Mouse (Mus musculus) CH12.LX (cell line): ENCODE results near the gene Neurl1b. TPM values are rescaled to one million over a fixed set of nuclear protein-coding genes. Genes with fewer than 3 reads are reported as not detected.

Experiments used
- DNase-seq: peaks from one replicate; pipeline ENCODE4 v3.0.0-alpha.2; 2013; ENCODE audit errors: extremely low read depth
- H3K27ac ChIP-seq: 2 replicates; pipeline ENCODE4 v1.5.1; 2012; ENCODE audit warnings: low read depth, mild to moderate bottlenecking, control low read depth, moderate library complexity; ENCODE audit not compliant: insufficient read depth
- H3K27me3 ChIP-seq: replicated peaks from 2 replicates; pipeline ENCODE3; 2012; ENCODE audit warnings: inconsistent platforms
- H3K36me3 ChIP-seq, 2 experiments: replicated peaks in 1 of 2; 2 replicates each; pipeline versions ENCODE3 to v1.6.1; 2012; ENCODE audit warnings: inconsistent platforms in 1 of 2, low read length in 1 of 2, mild to moderate bottlenecking in 1 of 2, mixed read lengths in 1 of 2, moderate library complexity in 1 of 2; ENCODE audit not compliant: control insufficient read depth in 1 of 2, insufficient read depth in 1 of 2
- H3K4me1 ChIP-seq, 2 experiments: 2 replicates each; pipeline ENCODE4 v1.6.1; 2012; ENCODE audit warnings: inconsistent platforms in 1 of 2, moderate library complexity in 1 of 2; ENCODE audit not compliant: insufficient read depth in 2 of 2, control insufficient read depth in 1 of 2
- H3K4me2 ChIP-seq: 2 replicates; pipeline ENCODE4 v1.6.1; 2012; ENCODE audit warnings: low read depth, mild to moderate bottlenecking, control low read depth; ENCODE audit not compliant: poor library complexity, insufficient read depth, severe bottlenecking
- H3K4me3 ChIP-seq, 3 experiments: fragments of 150-350 bp in 1 of 3; sonication (generic) in 1 of 3; replicated peaks in 1 of 3; 2 replicates each; pipeline versions ENCODE3 to v1.5.1; 2011 to 2012; ENCODE audit warnings: low read depth in 2 of 3, low read length in 2 of 3, mild to moderate bottlenecking in 2 of 3, moderate library complexity in 2 of 3, control low read depth in 1 of 3, improper control_type of control experiment in 1 of 3, inconsistent platforms in 1 of 3, mixed read lengths in 1 of 3; ENCODE audit not compliant: poor library complexity in 1 of 3
- H3K79me2 ChIP-seq: replicated peaks from 2 replicates; pipeline ENCODE4 v1.6.1; 2012; ENCODE audit warnings: mild to moderate bottlenecking, moderate library complexity; ENCODE audit not compliant: control insufficient read depth, poor library complexity, insufficient read depth, severe bottlenecking; ENCODE audit errors: extremely low read depth
- H3K9ac ChIP-seq: 2 replicates; pipeline ENCODE4 v1.6.1; 2012; ENCODE audit warnings: low read depth, mild to moderate bottlenecking, control low read depth, moderate library complexity; ENCODE audit not compliant: insufficient read depth
- H3K9me3 ChIP-seq: replicated peaks from 2 replicates; pipeline ENCODE3; 2012; ENCODE audit warnings: low read length, inconsistent platforms, mixed read lengths
- BHLHE40 ChIP-seq: IDR thresholded peaks from 2 replicates; pipeline ENCODE4 v1.6.1; 2011; ENCODE audit warnings: mild to moderate bottlenecking, low read depth, low read length, improper control_type of control experiment
- CHD1 ChIP-seq: IDR thresholded peaks from 2 replicates; pipeline ENCODE4 v1.6.1; 2012; ENCODE audit warnings: low read depth, low read length, improper control_type of control experiment, inconsistent platforms
- CTCF ChIP-seq, 2 experiments: IDR thresholded peaks in 1 of 2; conservative IDR thresholded peaks in 1 of 2; 2 replicates each; pipeline ENCODE4 v1.5.1; 2011 to 2012; ENCODE audit warnings: low read depth in 2 of 2, low read length in 2 of 2, improper control_type of control experiment in 1 of 2, inconsistent platforms in 1 of 2, mild to moderate bottlenecking in 1 of 2, moderate library complexity in 1 of 2
- E2F4 ChIP-seq: IDR thresholded peaks from 2 replicates; pipeline ENCODE4 v1.6.1; 2011; ENCODE audit warnings: low read depth, low read length, improper control_type of control experiment; ENCODE audit not compliant: insufficient replicate concordance
- ETS1 ChIP-seq: conservative IDR thresholded peaks from 2 replicates; pipeline ENCODE4 v1.6.1; 2012; ENCODE audit warnings: low read depth, mild to moderate bottlenecking, inconsistent platforms, low read length, improper control_type of control experiment, moderate library complexity
- GABPA ChIP-seq: IDR thresholded peaks from 2 replicates; pipeline ENCODE4 v1.6.1; 2012; ENCODE audit warnings: low read depth, low read length, improper control_type of control experiment, inconsistent platforms; ENCODE audit not compliant: insufficient replicate concordance
- HCFC1 ChIP-seq: IDR thresholded peaks from 2 replicates; pipeline ENCODE4 v1.6.1; 2012; ENCODE audit warnings: low read depth, mild to moderate bottlenecking, inconsistent platforms, low read length, improper control_type of control experiment
- IRF4 ChIP-seq: IDR thresholded peaks from 2 replicates; pipeline ENCODE4 v1.6.1; 2014; ENCODE audit warnings: low read depth, mild to moderate bottlenecking, inconsistent platforms, low read length, improper control_type of control experiment
- MAZ ChIP-seq: IDR thresholded peaks from 2 replicates; pipeline ENCODE4 v1.6.1; 2012; ENCODE audit warnings: low read depth, mild to moderate bottlenecking, inconsistent platforms, low read length, improper control_type of control experiment, moderate library complexity
- MXI1 ChIP-seq: IDR thresholded peaks from 2 replicates; pipeline ENCODE4 v1.6.1; 2011; ENCODE audit warnings: mild to moderate bottlenecking, low read depth, low read length, improper control_type of control experiment
- MYC ChIP-seq: IDR thresholded peaks from 2 replicates; pipeline ENCODE4 v1.6.1; 2011; ENCODE audit warnings: low read depth, mild to moderate bottlenecking, improper control_type of control experiment, low read length
- NELFE ChIP-seq: IDR thresholded peaks from 2 replicates; pipeline ENCODE4 v1.6.1; 2011; ENCODE audit warnings: low read depth, low read length, improper control_type of control experiment
- NRF1 ChIP-seq: IDR thresholded peaks from 2 replicates; pipeline ENCODE4 v1.6.1; 2014; ENCODE audit warnings: low read depth, mild to moderate bottlenecking, inconsistent platforms, low read length, improper control_type of control experiment, moderate library complexity
- PAX5 ChIP-seq: IDR thresholded peaks from 2 replicates; pipeline ENCODE4 v1.6.1; 2012; ENCODE audit warnings: low read length, inconsistent platforms, mixed read lengths
- POLR2A ChIP-seq: IDR thresholded peaks from 2 replicates; pipeline ENCODE4 v1.6.1; 2011; ENCODE audit warnings: low read depth, mild to moderate bottlenecking, improper control_type of control experiment, low read length
- RAD21 ChIP-seq: IDR thresholded peaks from 2 replicates; pipeline ENCODE4 v1.6.1; 2011; ENCODE audit warnings: low read depth, mild to moderate bottlenecking, low read length, improper control_type of control experiment, moderate library complexity
- SMC3 ChIP-seq: IDR thresholded peaks from 2 replicates; pipeline ENCODE4 v1.6.1; 2011; ENCODE audit warnings: low read depth, low read length, improper control_type of control experiment
- TBP ChIP-seq: conservative IDR thresholded peaks from 2 replicates; pipeline ENCODE4 v1.6.1; 2011; ENCODE audit warnings: low read depth, low read length, improper control_type of control experiment
- ZC3H11A ChIP-seq: IDR thresholded peaks from 2 replicates; pipeline ENCODE4 v1.6.1; 2012; ENCODE audit warnings: low read depth, mild to moderate bottlenecking, inconsistent platforms, low read length, improper control_type of control experiment
- dilution Hi-C: fragments of 300-500 bp; cut with MboI; formaldehyde crosslinking; loops from 2 replicates; pipeline ENCODE4 v1.14.3; 2020; ENCODE audit warnings: low sequenced_read_pairs; ENCODE audit not compliant: extremely low pct_unique_long_range_greater_than_20kb, extremely low pct_ligation_motif_present
- in situ Hi-C: fragments of 300-500 bp; cut with MboI; formaldehyde crosslinking; loops from 3 replicates; pipeline ENCODE4 v1.14.3; 2019; ENCODE audit warnings: low sequenced_read_pairs, low pct_ligation_motif_present, low pct_unique_long_range_greater_than_20kb, mixed read lengths
- polyA plus RNA-seq: library from polyadenylated mRNA; unstranded; fragments of >175 nt; gene quantifications from 2 replicates; pipeline ENCODE4 v1.2.1, GENCODE M21; 2012; ENCODE audit warnings: low read depth; ENCODE audit not compliant: insufficient read length
- total RNA-seq, 2 experiments: library from RNA; depleted of rRNA; stranded (reverse); fragments of 300-350 nt in 1 of 2; fragments of >200 nt in 1 of 2; gene quantifications; 2 replicates each; pipeline ENCODE4 v1.2.3; 2012 to 2014

Neurl1b gene
- total and polyA plus RNA-seq, 3 experiments, result 0.25 TPM; not detected in 2

DNA sequence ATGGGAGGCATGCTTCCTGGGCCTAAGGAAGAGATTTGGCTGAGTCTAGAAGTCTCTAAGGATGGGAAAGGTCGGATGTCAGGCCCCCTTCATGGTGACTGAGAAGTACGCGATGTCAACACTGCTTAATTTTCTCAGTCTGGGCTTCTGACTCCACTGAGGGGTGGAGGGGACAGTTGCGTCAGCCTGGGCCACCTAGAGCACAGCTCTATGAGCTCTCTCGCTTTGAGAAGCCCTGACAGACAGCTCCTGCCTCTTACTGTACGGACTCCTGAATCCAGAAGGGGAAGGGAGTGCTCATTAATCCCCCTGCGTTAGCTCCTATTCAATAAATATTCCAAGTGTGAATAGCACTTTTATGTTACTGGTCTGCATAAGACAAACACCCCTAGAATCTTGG lies 43.4 kb downstream of the Neurl1b start:
- no peak overlapping the region for H3K4me2 ChIP-seq
- TF ChIP-seq POLR2A (no peak), ETS1 (no peak), ZC3H11A (no peak), IRF4 (no peak), BHLHE40 (no peak), MXI1 (no peak), MYC (no peak), E2F4 (no peak), GABPA (no peak), NRF1 (no peak), SMC3 (no peak), RAD21 (no peak), HCFC1 (no peak), TBP (no peak)

DNA sequence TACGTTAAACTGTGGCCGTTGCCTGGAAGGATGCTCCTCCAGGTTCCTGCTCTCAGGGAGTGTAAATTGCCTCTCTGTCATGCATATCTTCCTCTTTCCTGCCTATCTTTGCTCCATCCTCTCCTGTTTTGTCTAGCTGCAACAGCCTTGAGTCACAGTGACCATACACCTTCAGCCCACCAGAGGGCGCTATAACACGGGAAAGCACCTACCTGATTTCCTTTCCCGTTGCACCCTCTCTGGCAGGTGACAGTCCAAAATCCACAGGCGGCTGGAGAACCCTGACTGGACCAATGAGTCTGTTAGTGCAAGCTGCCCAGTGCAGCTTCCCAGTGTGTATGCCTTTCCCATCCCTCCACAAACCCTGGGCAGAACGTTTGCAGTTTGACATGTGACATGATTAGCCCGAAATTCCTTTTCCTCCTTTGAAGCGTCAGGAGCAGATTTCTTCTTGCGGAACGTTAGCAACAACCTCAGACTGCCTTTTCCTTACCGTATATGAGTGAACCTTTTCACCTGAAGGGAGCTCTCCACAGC lies 48.1 kb downstream of the Neurl1b start:
- H3K4me3 ChIP-seq, result no peak overlapping the region
- no peaks in the 10 kb centered on the region for H3K36me3 ChIP-seq
- DNase-seq, result peak; percentile 71
- H3K9me3 ChIP-seq, result no peaks in the 10 kb centered on the region
- H3K4me1 ChIP-seq, result peaks cover 0 to 2% of the 10 kb centered on the region in 2 experiments; a peak in 1 of 4 replicates
- no peak overlapping the region for H3K4me2 ChIP-seq
- in situ Hi-C loops, result no loop called here
- H3K27me3 ChIP-seq, result peaks cover 35% of the 10 kb centered on the region
- no peak; the same call in 1 of the 2 replicates for TF ChIP-seq NELFE
- TF ChIP-seq MYC, result 0 out of 2 replicates have a peak, but pooled peaks have one; percentile 14
- TF ChIP-seq BHLHE40, result no peak
- no peak for TF ChIP-seq PAX5
- peak; percentile 77 for TF ChIP-seq SMC3
- peak; percentile 82 for TF ChIP-seq RAD21
- TF ChIP-seq CTCF (conservative IDR thresholded peaks at IDR 0.05 in 1 of 2, IDR thresholded peaks at IDR 0.05 in 1 of 2; ENCODE audit: low read depth in 2 of 2, low read length in 2 of 2), result peak; percentile 90 to 93
- TF ChIP-seq MAZ, result no peak
- TF ChIP-seq ZC3H11A, result 0 out of 2 replicates have a peak, but pooled peaks have one; percentile 4
- no peak for TF ChIP-seq CHD1
- TF ChIP-seq, all 38 proteins: peak for 5
- Histone ChIP-seq H3K79me2 (no peaks in the 10 kb centered on the region), H3K9ac (no peak overlapping the region), H3K27ac (no peak overlapping the region)
- dilution Hi-C loops, result no loop called here

More for the DNA sequence above, 43.4 kb downstream of the Neurl1b start:
- Histone ChIP-seq H3K36me3 (no peaks in the 10 kb centered on the region), H3K4me3 (no peak overlapping the region), H3K27ac (no peak overlapping the region), H3K79me2 (no peaks in the 10 kb centered on the region), H3K9me3 (no peaks in the 10 kb centered on the region), H3K9ac (no peak overlapping the region), H3K27me3 (peaks cover 51% of the 10 kb centered on the region), H3K4me1 (peaks cover 0 to 2% of the 10 kb centered on the region in 2 experiments; a peak in 1 of 4 replicates)
- in situ Hi-C loops (loop anchor here (10.0 kb wide), 1 partner anchor 143 kb away; no protein-coding TSS in a partner anchor), dilution Hi-C loops (no loop called here)
- no peak for DNase-seq
